Mouse (Mus musculus) heart, embryonic 14.5 days (tissue): Measurements from ENCODE around the gene Gm44511. TPM values are rescaled to one million over a fixed set of nuclear protein-coding genes. Genes with fewer than 3 reads are reported as not detected.

Experiments used
- ATAC-seq: fragments of 200-750 bp; cut with Nextera tagmentation; 2 replicates; pipeline ENCODE4 v1.8.0; 2017; ENCODE audit warnings: low read depth, moderate TSS enrichment; ENCODE audit not compliant: insufficient number of reproducible peaks, insufficient read depth, low FRiP score
- H3K27ac ChIP-seq, 2 experiments: fragments of 200-500 bp in 1 of 2; fragments of 300-500 bp in 1 of 2; sonication (generic) in 1 of 2; replicated peaks in 1 of 2; 2 replicates each; pipeline ENCODE4 v1.5.1; 2012 to 2014; ENCODE audit warnings: low read depth in 2 of 2, low read length in 2 of 2, control low read depth in 1 of 2, mild to moderate bottlenecking in 1 of 2, mixed read lengths in 1 of 2; ENCODE audit not compliant: control insufficient read depth in 1 of 2, insufficient read depth in 1 of 2
- H3K27me3 ChIP-seq: fragments of 300-500 bp; sonication (generic); 2 replicates; pipeline ENCODE4 v1.6.1; 2014; ENCODE audit warnings: mild to moderate bottlenecking, low read length, control low read depth; ENCODE audit not compliant: control insufficient read depth, insufficient read depth
- H3K36me3 ChIP-seq: fragments of 300-500 bp; sonication (generic); 2 replicates; pipeline ENCODE4 v1.6.1; 2014; ENCODE audit warnings: mild to moderate bottlenecking, control low read depth, low read length, mixed read lengths; ENCODE audit not compliant: control insufficient read depth, insufficient read depth
- H3K4me1 ChIP-seq, 2 experiments: fragments of 200-500 bp in 1 of 2; fragments of 300-500 bp in 1 of 2; sonication (generic) in 1 of 2; 2 replicates each; pipeline ENCODE4 v1.6.1; 2012 to 2014; ENCODE audit warnings: low read length in 2 of 2, control low read depth in 1 of 2, mixed read lengths in 1 of 2; ENCODE audit not compliant: control insufficient read depth in 2 of 2, insufficient read depth in 2 of 2
- H3K4me2 ChIP-seq: fragments of 300-500 bp; sonication (generic); 2 replicates; pipeline ENCODE4 v1.6.1; 2014; ENCODE audit warnings: mild to moderate bottlenecking, low read length
- H3K4me3 ChIP-seq, 2 experiments: fragments of 200-500 bp in 1 of 2; fragments of 300-500 bp in 1 of 2; sonication (generic) in 1 of 2; 2 replicates each; pipeline ENCODE4 v1.5.1; 2012 to 2014; ENCODE audit warnings: low read length in 2 of 2, mild to moderate bottlenecking in 2 of 2, control low read depth in 1 of 2, low read depth in 1 of 2, moderate library complexity in 1 of 2; ENCODE audit not compliant: control insufficient read depth in 1 of 2, insufficient read depth in 1 of 2
- H3K9ac ChIP-seq: fragments of 300-500 bp; sonication (generic); 2 replicates; pipeline ENCODE4 v1.6.1; 2014; ENCODE audit warnings: mild to moderate bottlenecking, low read length
- H3K9me3 ChIP-seq: fragments of 300-500 bp; sonication (generic); 2 replicates; pipeline ENCODE4 v1.6.1; 2016; ENCODE audit warnings: low read length, control low read depth; ENCODE audit not compliant: control insufficient read depth
- WGBS: fragments of 180-500 bp; shearing (Covaris S2); extraction: QIAGEN DNeasy Blood & Tissue Kit; methylation state at CpG from one replicate; pipeline ENCODE4 v1.1.7; 2014; 5-methylcytosine and 5-hydroxymethylcytosine counted together
- polyA plus RNA-seq: library from polyadenylated mRNA; unstranded; fragments of >200 nt; fragmentation: Nextera tagmentation; extraction: Ambion mirVana; gene quantifications from 2 replicates; pipeline ENCODE4 v1.2.1, GENCODE M21; 2014

Gene Gm44511
- polyA plus RNA-seq, 1 experiment from 2014 or later = not detected

- no peaks in the 10 kb centered on the region for H3K36me3 ChIP-seq
- no peak for ATAC-seq
- no peak overlapping the region for H3K27ac ChIP-seq
- H3K4me1 ChIP-seq = no peaks in the 10 kb centered on the region
- 56% methylated on average over 5 of the region's 5 CpGs for WGBS
- H3K9ac ChIP-seq = no peak overlapping the region
- H3K9me3 ChIP-seq = no peaks in the 10 kb centered on the region
- H3K4me2 ChIP-seq = no peak overlapping the region
- H3K4me3 ChIP-seq = no peak overlapping the region
- H3K27me3 ChIP-seq = no peaks in the 10 kb centered on the region
These were observed 92.0 kb downstream of the Gm44511 start for GRCm38 (mm10) chr6:128733908-128734679.

GRCm38 (mm10) chr6:128732032-128732431 is 94.1 kb downstream of the Gm44511 start:
- Histone ChIP-seq H3K36me3 (no peaks in the 10 kb centered on the region), H3K27ac (no peak overlapping the region), H3K27me3 (no peaks in the 10 kb centered on the region), H3K4me3 (no peak overlapping the region), H3K9ac (no peak overlapping the region), H3K9me3 (no peaks in the 10 kb centered on the region), H3K4me2 (no peak overlapping the region), H3K4me1 (no peaks in the 10 kb centered on the region)
- ATAC-seq = no peak
- WGBS = 69% methylated on average over 3 of the region's 3 CpGs

Other genes with a start within 250 kb of the Gm44511 start
- gene A2ml1, start 244.7 kb downstream of the Gm44511 start, polyA plus RNA-seq = 0.16 and 0.47 TPM in 2 replicates
- gene Klrb1a, start 202.8 kb downstream of the Gm44511 start, polyA plus RNA-seq = not detected in 2 replicates
- gene Clec2h, start 163.9 kb downstream of the Gm44511 start, polyA plus RNA-seq = not detected in 2 replicates
- not detected in 2 replicates for gene Klrb1, start 103.3 kb downstream of the Gm44511 start, polyA plus RNA-seq
- not detected in 2 replicates for gene Klrb1c, start 37.1 kb downstream of the Gm44511 start, polyA plus RNA-seq
- not detected in 2 replicates for gene Klrb1b, start within 50 bp of the Gm44511 start, polyA plus RNA-seq
- 0.08 TPM in 1 of 2 replicates, not detected in the other for gene Clec2i, start 61.3 kb upstream of the Gm44511 start, polyA plus RNA-seq
- gene BC035044, start 64.8 kb upstream of the Gm44511 start, polyA plus RNA-seq = 0.34 TPM in 1 of 2 replicates, not detected in the other
- not detected in 2 replicates for gene Clec2g, start 108.1 kb upstream of the Gm44511 start, polyA plus RNA-seq
- 0.16 and 0.27 TPM in 2 replicates for gene Klrb1f, start 219.6 kb upstream of the Gm44511 start, polyA plus RNA-seq